Mouse (Mus musculus) heart, embryonic 16.5 days (tissue): ENCODE data around the gene Fam76a. TPM values are rescaled to one million over a fixed set of nuclear protein-coding genes. Genes with fewer than 3 reads are reported as not detected.
"Not testable (repeated sequence)": the region's sequence is repeated elsewhere in the genome, so short reads cannot be mapped to it uniquely, and the experiment has no call there.

Experiments used
- ATAC-seq: fragments of 200-750 bp; cut with Nextera tagmentation; replicated peaks from 2 replicates; pipeline ENCODE4 v1.8.0; 2017; ENCODE audit warnings: moderate number of reproducible peaks; ENCODE audit not compliant: insufficient read depth, low FRiP score; ENCODE audit errors: extremely low read depth
- H3K27ac ChIP-seq: fragments of 300-500 bp; sonication (generic); 2 replicates; pipeline ENCODE4 v1.5.1; 2014; ENCODE audit warnings: mild to moderate bottlenecking, low read length, control low read depth, moderate library complexity
- H3K27me3 ChIP-seq: fragments of 300-500 bp; sonication (generic); 2 replicates; pipeline ENCODE4 v1.6.1; 2014; ENCODE audit warnings: low read length, mixed read lengths; ENCODE audit not compliant: control insufficient read depth, insufficient read depth
- H3K36me3 ChIP-seq: fragments of 300-500 bp; sonication (generic); 2 replicates; pipeline ENCODE4 v1.6.1; 2014; ENCODE audit not compliant: control insufficient read depth, insufficient read depth
- H3K4me1 ChIP-seq: fragments of 300-500 bp; sonication (generic); 2 replicates; pipeline ENCODE4 v1.6.1; 2014; ENCODE audit warnings: low read length, mixed read lengths; ENCODE audit not compliant: control insufficient read depth, insufficient read depth
- H3K4me2 ChIP-seq: fragments of 300-500 bp; sonication (generic); 2 replicates; pipeline ENCODE4 v1.6.1; 2014; ENCODE audit warnings: low read depth, mild to moderate bottlenecking, control low read depth, low read length
- H3K4me3 ChIP-seq: fragments of 300-500 bp; sonication (generic); 2 replicates; pipeline ENCODE4 v1.5.1; 2014; ENCODE audit warnings: mild to moderate bottlenecking, control low read depth, low read length
- H3K9ac ChIP-seq: fragments of 300-500 bp; sonication (generic); 2 replicates; pipeline ENCODE4 v1.6.1; 2014; ENCODE audit warnings: low read length, control low read depth
- H3K9me3 ChIP-seq: fragments of 300-500 bp; sonication (generic); replicated peaks from 2 replicates; pipeline ENCODE4 v1.6.1; 2016; ENCODE audit warnings: low read length; ENCODE audit not compliant: control insufficient read depth
- WGBS: fragments of 180-500 bp; shearing (Covaris S2); extraction: QIAGEN DNeasy Blood & Tissue Kit; methylation state at CpG from one replicate; pipeline ENCODE4 v1.1.7; 2014; 5-methylcytosine and 5-hydroxymethylcytosine counted together
- polyA plus RNA-seq: library from polyadenylated mRNA; unstranded; fragments of >200 nt; fragmentation: Nextera tagmentation; extraction: Ambion mirVana; gene quantifications from 2 replicates; pipeline ENCODE4 v1.2.1, GENCODE M21; 2015

The Fam76a gene
- polyA plus RNA-seq, 1 experiment from 2014 or later = 41.5 TPM

DNA sequence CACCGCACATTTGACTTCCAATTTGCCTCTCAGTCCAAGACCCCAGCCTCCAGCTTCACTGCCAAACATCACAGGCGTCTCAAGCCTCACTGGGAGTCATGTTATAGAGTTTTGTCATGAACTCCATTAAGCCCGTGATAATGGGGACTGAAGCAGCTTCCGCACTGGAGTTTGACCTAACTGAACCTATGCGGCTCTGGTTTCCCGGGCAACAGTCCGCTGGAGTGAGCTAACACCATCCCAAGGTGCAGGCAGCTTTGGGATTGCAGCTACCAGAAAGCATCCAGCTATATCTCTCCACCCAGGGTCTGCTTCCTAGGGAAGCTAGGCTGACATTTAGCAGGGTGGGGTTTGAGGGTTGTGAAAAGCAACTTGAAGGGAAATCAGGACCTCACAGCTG, 12.3 kb upstream of the Fam76a start:
- no peak overlapping the region for H3K9ac ChIP-seq
- H3K4me1 ChIP-seq = no peaks in the 10 kb centered on the region
- no peak for ATAC-seq
- H3K9me3 ChIP-seq = no peaks in the 10 kb centered on the region
- no peak overlapping the region for H3K27ac ChIP-seq
- no peak overlapping the region for H3K4me3 ChIP-seq
- no peaks in the 10 kb centered on the region for H3K27me3 ChIP-seq
- no peak overlapping the region for H3K4me2 ChIP-seq
- WGBS = 37% methylated on average over 7 of the region's 7 CpGs
- H3K36me3 ChIP-seq = no peaks in the 10 kb centered on the region

DNA sequence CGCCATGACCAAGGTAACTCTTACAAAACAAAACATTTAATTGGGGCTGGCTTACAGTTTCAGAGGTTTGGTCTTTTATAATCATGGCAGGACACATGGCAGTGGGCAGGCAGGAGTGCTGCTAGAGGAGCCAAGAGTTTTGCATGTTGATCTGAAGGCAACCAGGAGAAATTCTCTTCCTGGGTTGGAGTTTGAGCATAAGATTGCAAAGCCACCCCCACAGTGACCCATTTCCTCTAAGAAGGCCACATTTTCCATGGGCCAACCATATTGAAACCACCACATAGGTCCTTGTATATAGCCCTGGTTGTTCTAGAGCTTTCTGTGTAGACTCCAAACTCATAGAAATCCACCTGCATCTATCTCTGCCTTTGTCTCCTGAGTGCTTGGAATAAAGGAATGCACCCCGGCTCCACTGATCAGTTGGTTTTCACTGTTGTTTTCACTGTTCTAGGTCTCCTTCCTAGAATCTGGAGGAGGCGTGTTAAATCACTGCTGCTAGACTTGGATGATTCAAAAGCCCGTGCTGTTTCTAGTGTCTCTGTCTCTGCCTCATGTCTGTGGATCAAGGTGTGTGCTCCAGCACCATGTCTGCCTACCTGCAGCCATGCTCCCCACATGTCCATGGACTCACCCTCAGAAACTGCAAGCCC, 10.5 kb upstream of the Fam76a start:
- H3K4me2 ChIP-seq = no peak overlapping the region
- H3K27ac ChIP-seq = no peak overlapping the region
- no peaks in the 10 kb centered on the region for H3K36me3 ChIP-seq
- ATAC-seq = no peak
- WGBS = 72% methylated on average over 4 of the region's 4 CpGs
- no peaks in the 10 kb centered on the region for H3K9me3 ChIP-seq
- H3K4me1 ChIP-seq = no peaks in the 10 kb centered on the region
- H3K9ac ChIP-seq = no peak overlapping the region
- no peak overlapping the region for H3K4me3 ChIP-seq
- no peaks in the 10 kb centered on the region for H3K27me3 ChIP-seq

DNA sequence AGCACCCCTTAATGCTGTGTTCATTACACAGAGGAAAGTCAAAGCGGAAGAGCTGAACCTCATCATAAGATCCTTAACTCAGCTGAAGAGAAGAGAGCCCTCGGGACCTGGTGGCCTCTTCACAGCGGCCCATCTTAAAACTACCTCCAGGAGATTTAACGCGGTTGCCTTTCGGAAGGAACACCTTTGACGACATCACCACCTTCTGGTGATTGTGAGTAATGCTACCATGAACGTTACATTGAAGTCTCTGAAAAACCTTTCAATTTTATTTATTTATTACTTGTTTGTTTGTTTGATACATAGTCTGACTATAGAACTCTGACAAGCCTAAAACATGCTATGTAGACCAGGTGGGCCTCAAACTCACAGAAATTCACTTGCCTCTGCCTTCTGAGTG, 8.4 kb upstream of the Fam76a start:
- H3K4me3 ChIP-seq = no peak overlapping the region
- no peaks in the 10 kb centered on the region for H3K36me3 ChIP-seq
- H3K27me3 ChIP-seq = no peaks in the 10 kb centered on the region
- H3K4me1 ChIP-seq = no peaks in the 10 kb centered on the region
- WGBS = 11% methylated on average over 8 of the region's 8 CpGs
- no peak overlapping the region for H3K4me2 ChIP-seq
- H3K9ac ChIP-seq = no peak overlapping the region
- H3K27ac ChIP-seq = no peak overlapping the region
- no peak for ATAC-seq
- H3K9me3 ChIP-seq = no peaks in the 10 kb centered on the region

DNA sequence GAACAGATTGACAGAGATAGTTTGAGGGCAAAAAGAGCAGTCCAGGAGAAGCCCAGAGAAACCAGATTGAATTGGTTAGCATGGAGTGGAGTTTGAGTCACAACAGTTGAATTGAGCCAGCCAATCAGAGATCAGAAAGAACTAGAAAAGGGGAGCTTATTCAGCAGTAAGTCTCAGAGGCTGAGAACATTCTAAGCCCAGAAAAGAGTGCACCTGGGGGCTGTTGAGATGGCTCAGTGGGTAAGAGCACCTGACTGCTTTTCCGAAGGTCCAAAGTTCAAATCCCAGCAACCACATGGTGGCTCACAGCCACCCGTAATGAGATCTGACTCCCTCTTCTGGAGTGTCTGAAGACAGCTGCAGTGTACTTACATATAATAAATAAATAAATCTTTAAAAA, 4.2 kb upstream of the Fam76a start:
- not testable (repeated sequence) for H3K4me3 ChIP-seq, H3K9ac ChIP-seq, H3K36me3 ChIP-seq, H3K27ac ChIP-seq, H3K27me3 ChIP-seq, ATAC-seq, H3K4me1 ChIP-seq, H3K4me2 ChIP-seq, H3K9me3 ChIP-seq
- WGBS = 55% methylated on average over 2 of the region's 2 CpGs

DNA sequence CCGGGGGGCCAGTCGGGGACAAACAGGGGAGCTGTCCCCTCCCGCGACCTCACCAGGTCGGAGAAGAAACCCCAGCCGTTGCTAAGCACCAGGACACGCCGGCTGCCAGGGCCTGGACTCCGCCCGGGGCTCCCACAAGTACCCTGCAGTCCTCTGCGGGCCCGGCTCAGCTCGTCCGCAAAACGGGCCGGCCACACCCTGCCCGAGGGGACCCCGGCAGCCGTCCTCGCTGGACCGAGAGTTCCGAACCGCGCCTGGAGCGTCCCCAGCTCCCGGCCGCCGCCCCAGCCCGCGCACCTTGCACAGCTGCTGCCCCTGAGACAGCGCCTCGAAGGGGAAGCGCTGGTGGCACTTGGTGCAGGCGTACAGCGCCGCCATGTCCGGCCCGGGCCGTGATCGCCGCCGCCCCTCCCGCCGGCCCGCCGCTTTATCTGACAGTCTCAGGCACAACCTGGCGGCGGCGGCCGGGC, 262 bp downstream of the Fam76a start:
- Histone ChIP-seq H3K4me2 (peak overlapping the region; percentile 86), H3K27ac (peak overlapping the region; percentile 86), H3K27me3 (no peaks in the 10 kb centered on the region), H3K36me3 (peaks cover 5% of the 10 kb centered on the region), H3K4me3 (peak overlapping the region; percentile 100), H3K9ac (peak overlapping the region; percentile 97), H3K4me1 (peaks cover 7% of the 10 kb centered on the region), H3K9me3 (no peaks in the 10 kb centered on the region)
- ATAC-seq = peak; percentile 23
- 1% methylated on average over 50 of the region's 50 CpGs for WGBS

DNA sequence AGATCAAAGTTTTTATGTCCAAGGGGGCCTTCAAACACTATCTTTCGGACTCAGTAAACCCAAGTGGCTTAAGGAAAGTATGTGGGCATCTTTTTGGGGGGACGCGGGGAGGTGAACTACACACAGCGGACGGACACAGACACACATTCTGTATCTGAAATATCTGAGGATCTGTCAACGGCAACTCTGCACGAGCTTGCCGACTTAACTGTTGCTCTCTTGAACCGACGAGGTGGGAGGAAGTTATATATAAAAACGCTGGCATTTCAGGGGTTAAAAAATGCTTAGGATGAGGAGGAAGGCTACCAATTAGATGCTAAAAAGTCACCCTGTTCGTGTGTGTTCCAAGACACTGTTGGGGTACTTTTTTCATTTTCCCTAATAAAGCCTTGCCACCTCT, 870 bp downstream of the Fam76a start:
- no peak for ATAC-seq
- no peaks in the 10 kb centered on the region for H3K27me3 ChIP-seq
- WGBS = 28% methylated on average over 12 of the region's 12 CpGs
- no peaks in the 10 kb centered on the region for H3K9me3 ChIP-seq
- peak overlapping the region; percentile 86 for H3K4me2 ChIP-seq
- H3K4me3 ChIP-seq = peak overlapping the region; percentile 100
- H3K27ac ChIP-seq = peak overlapping the region; percentile 86
- peak overlapping the region; percentile 97 for H3K9ac ChIP-seq
- peaks cover 8% of the 10 kb centered on the region for H3K36me3 ChIP-seq
- peaks cover 7% of the 10 kb centered on the region for H3K4me1 ChIP-seq

DNA sequence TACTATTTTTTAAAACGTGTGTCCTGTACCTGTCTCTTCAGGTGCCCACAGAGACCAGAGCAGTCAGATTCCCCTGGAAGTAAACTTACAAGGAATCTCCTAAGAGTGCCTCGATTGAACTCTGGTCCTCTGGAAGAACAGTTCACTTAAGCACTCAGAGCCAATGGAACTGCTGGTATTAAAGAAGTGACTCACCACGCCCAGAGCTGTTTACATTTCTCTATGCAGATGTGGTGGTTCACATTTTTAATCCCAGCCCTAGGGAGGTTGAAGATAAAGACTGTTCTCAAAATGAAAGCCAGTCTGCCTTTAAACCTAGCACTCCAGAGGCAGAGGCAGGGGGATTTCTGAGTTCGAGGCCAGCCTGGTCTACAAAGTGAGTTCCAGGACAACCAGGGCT, 2.2 kb downstream of the Fam76a start:
- H3K9me3 ChIP-seq = no peaks in the 10 kb centered on the region
- ATAC-seq = no peak
- peaks cover 7% of the 10 kb centered on the region for H3K4me1 ChIP-seq
- H3K4me2 ChIP-seq = no peak overlapping the region
- no peak overlapping the region for H3K4me3 ChIP-seq
- H3K27ac ChIP-seq = no peak overlapping the region
- H3K36me3 ChIP-seq = peaks cover 16% of the 10 kb centered on the region
- WGBS = 87% methylated on average over 4 of the region's 4 CpGs
- H3K9ac ChIP-seq = no peak overlapping the region
- H3K27me3 ChIP-seq = no peaks in the 10 kb centered on the region

DNA sequence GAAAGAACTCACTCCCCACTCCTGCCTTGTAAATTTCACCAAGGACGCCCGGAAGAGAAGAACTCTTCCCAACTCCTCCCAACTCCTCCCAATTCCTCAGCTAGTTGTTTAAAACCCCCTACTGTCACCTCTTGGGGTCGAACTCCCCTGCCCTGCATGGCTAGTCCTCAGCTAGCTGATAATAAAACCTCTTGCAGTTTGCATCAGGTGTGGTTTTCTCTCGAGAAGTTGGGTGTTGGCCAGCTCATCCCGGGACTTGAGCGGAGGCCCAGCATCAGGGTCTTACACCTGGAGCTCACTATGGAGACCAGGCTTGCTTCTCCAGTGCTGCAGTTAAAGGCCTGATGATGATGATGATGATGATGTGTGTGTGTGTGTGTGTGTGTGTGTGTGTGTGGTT, 3.9 kb downstream of the Fam76a start:
- not testable (repeated sequence) for H3K4me1 ChIP-seq, H3K4me3 ChIP-seq, H3K27me3 ChIP-seq, H3K9me3 ChIP-seq, H3K27ac ChIP-seq, H3K4me2 ChIP-seq, H3K9ac ChIP-seq, ATAC-seq
- WGBS = 77% methylated on average over 6 of the region's 6 CpGs
- H3K36me3 ChIP-seq = peaks cover 30% of the 10 kb centered on the region

DNA sequence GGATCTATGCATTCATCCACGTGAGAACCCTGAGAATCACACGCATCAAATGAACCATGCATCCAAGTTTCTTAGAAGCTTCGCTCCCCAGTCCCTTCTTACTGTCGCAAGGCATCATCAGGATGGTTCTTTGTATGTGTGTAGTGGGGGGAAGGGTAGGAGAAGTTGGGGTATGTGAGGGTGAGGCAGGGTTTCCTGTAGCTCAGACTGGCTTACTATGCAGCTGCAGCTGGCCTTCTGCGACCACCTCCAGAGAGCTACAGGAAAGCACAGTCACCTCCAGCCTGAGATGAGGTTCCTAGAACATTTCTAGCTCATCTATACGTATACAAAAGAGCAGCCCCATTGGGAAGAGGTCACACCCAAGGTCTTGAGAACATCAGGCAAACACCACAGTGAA, 10.2 kb downstream of the Fam76a start:
- H3K36me3 ChIP-seq = peaks cover 57% of the 10 kb centered on the region
- H3K4me2 ChIP-seq = no peak overlapping the region
- 81% methylated on average over 6 of the region's 6 CpGs for whole genome bisulfite sequencing
- H3K27ac ChIP-seq = no peak overlapping the region
- no peak overlapping the region for H3K9ac ChIP-seq
- H3K9me3 ChIP-seq = no peaks in the 10 kb centered on the region
- no peak overlapping the region for H3K4me3 ChIP-seq
- no peaks in the 10 kb centered on the region for H3K27me3 ChIP-seq
- ATAC-seq = no peak
- no peaks in the 10 kb centered on the region for H3K4me1 ChIP-seq
